Mouse (Mus musculus) heart, postnatal 0 days (tissue): ENCODE results near the gene Leprot. TPM values are rescaled to one million over a fixed set of nuclear protein-coding genes. Genes with fewer than 3 reads are reported as not detected.

Experiments
- ATAC-seq: fragments of 200-750 bp; cut with Nextera tagmentation; 2 replicates; pipeline ENCODE4 v1.8.0; 2017; ENCODE audit warnings: low read depth, moderate number of reproducible peaks, moderate library complexity; ENCODE audit not compliant: insufficient read depth
- DNase-seq: peaks from one replicate; pipeline ENCODE4 v3.0.0-alpha.2; 2016; ENCODE audit warnings: low spot score
- H3K27ac ChIP-seq: fragments of 300-500 bp; sonication (generic); 2 replicates; pipeline ENCODE4 v1.5.1; 2014; ENCODE audit warnings: low read depth, mild to moderate bottlenecking
- H3K27me3 ChIP-seq: fragments of 300-500 bp; sonication (generic); 2 replicates; pipeline ENCODE4 v1.6.1; 2014; ENCODE audit warnings: low read length, mixed read lengths; ENCODE audit not compliant: control insufficient read depth, insufficient read depth
- H3K36me3 ChIP-seq: fragments of 300-500 bp; sonication (generic); replicated peaks from 2 replicates; pipeline ENCODE4 v1.6.1; 2014; ENCODE audit warnings: low read length, mixed read lengths; ENCODE audit not compliant: control insufficient read depth, insufficient read depth
- H3K4me1 ChIP-seq: fragments of 300-500 bp; sonication (generic); 2 replicates; pipeline ENCODE4 v1.6.1; 2014; ENCODE audit warnings: antibody characterized with exemption; ENCODE audit not compliant: control insufficient read depth, insufficient read depth
- H3K4me2 ChIP-seq: fragments of 300-500 bp; sonication (generic); 2 replicates; pipeline ENCODE4 v1.6.1; 2014; ENCODE audit warnings: low read depth, mild to moderate bottlenecking, low read length, moderate library complexity
- H3K4me3 ChIP-seq: fragments of 300-500 bp; sonication (generic); 2 replicates; pipeline ENCODE4 v1.5.1; 2014; ENCODE audit warnings: low read depth, low read length
- H3K9ac ChIP-seq: fragments of 300-500 bp; sonication (generic); replicated peaks from 2 replicates; pipeline ENCODE4 v1.6.1; 2014; ENCODE audit warnings: low read depth, low read length, mixed read lengths
- H3K9me3 ChIP-seq: fragments of 300-500 bp; sonication (generic); replicated peaks from 2 replicates; pipeline ENCODE4 v1.6.1; 2016; ENCODE audit warnings: low read length; ENCODE audit not compliant: control insufficient read depth
- CTCF ChIP-seq: IDR thresholded peaks from 2 replicates; pipeline ENCODE4 v1.5.1; 2016; ENCODE audit warnings: antibody characterized with exemption, control low read depth, low read depth
- EP300 ChIP-seq: IDR thresholded peaks from 2 replicates; pipeline ENCODE4 v1.6.1; 2016; ENCODE audit warnings: antibody characterized with exemption, low read depth
- WGBS: fragments of 180-500 bp; shearing (Covaris S2); extraction: QIAGEN DNeasy Blood & Tissue Kit; methylation state at CpG from one replicate; pipeline ENCODE4 v1.1.7; 2014; 5-methylcytosine and 5-hydroxymethylcytosine counted together
- polyA plus RNA-seq: library from polyadenylated mRNA; unstranded; fragments of >200 nt; fragmentation: Nextera tagmentation; extraction: Ambion mirVana; gene quantifications from 2 replicates; pipeline ENCODE4 v1.2.1, GENCODE M21; 2015
- total RNA-seq: library from RNA; depleted of rRNA; stranded (reverse); fragments of >200 nt; gene quantifications from 2 replicates; pipeline ENCODE4 v1.2.3, GENCODE M21; 2014; ENCODE audit warnings: low replicate concordance

Leprot gene
- total and polyA plus RNA-seq, 2 experiments from 2014 or later, result 67.3 to 68.0 TPM

DNA sequence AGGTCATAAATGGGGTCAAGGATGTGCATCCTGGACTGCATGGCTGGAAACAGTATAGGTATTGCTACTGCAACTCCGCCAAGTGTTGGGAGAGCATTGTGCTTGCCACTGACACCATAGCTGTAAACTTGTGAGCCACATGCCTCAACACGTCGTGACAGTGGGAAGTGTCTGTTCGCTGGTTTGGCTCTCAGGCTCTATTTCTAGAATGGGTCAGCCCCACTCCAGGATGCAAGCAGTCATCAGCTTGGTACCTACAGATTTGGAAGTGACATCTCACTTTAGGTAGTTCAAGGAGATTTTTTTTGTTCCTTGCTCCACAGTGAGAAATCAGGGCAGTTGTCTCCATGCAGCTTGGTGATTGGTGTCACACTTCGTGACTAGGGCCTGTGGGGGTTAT lies 26.3 kb upstream of the Leprot start:
- TF ChIP-seq EP300, result no peak
- no peak for TF ChIP-seq CTCF
- DNase-seq (no peak), ATAC-seq (no peak)
- no peaks in the 10 kb centered on the region for H3K36me3 ChIP-seq
- H3K4me3 ChIP-seq, result no peak overlapping the region
- no peaks in the 10 kb centered on the region for H3K27me3 ChIP-seq
- no peaks in the 10 kb centered on the region for H3K9me3 ChIP-seq
- 78% methylated on average over 5 of the region's 5 CpGs for WGBS
- H3K9ac ChIP-seq, result no peak overlapping the region
- H3K4me2 ChIP-seq, result no peak overlapping the region
- H3K27ac ChIP-seq, result no peak overlapping the region
- H3K4me1 ChIP-seq, result no peaks in the 10 kb centered on the region

DNA sequence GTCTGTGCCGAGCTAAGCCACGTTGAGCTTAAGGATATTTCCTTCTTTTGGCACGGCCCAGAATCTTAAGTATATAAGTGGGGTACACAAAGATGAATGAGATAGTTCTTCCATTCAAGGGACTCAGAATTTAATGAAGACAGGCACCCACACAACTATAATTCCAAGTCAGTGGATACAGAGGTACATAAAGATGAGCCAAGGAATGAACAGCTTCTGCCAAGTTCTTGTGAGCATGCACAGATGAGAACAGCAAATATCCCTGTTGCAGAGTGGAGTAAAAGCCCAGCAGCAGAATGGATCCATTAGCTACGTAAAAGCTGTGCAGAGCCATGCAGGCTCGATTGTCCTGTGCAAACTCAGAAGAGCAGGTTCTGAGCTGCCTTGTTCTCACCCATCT lies 22.2 kb upstream of the Leprot start:
- ATAC-seq (no peak), DNase-seq (no peak)
- no peak overlapping the region for H3K4me2 ChIP-seq
- H3K4me1 ChIP-seq, result no peaks in the 10 kb centered on the region
- H3K9me3 ChIP-seq, result no peaks in the 10 kb centered on the region
- no peaks in the 10 kb centered on the region for H3K27me3 ChIP-seq
- TF ChIP-seq CTCF (no peak), EP300 (no peak)
- H3K9ac ChIP-seq, result no peak overlapping the region
- H3K4me3 ChIP-seq, result no peak overlapping the region
- no peak overlapping the region for H3K27ac ChIP-seq
- 78% methylated on average over 5 of the region's 5 CpGs for WGBS
- H3K36me3 ChIP-seq, result no peaks in the 10 kb centered on the region

DNA sequence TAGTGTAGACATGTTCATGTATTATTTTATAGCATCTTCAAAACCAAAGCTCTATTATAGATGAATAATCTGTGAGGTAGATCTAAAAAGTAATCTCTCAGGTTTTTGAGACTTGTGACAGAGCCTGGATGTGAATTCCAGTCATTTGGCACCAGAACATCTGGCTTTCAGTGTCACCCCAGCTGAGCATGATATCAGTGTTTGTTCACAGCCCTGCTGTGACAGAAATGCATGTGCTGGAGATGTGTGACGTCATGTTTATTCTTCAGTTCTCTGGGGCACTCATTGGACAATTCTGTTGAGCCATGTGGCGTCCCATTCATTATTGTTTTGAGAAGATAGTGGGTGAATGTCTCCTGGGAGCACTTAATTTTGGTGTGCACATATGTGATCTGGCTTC lies 11.9 kb upstream of the Leprot start:
- no peaks in the 10 kb centered on the region for H3K4me1 ChIP-seq
- 33% methylated on average over 2 of the region's 2 CpGs for WGBS
- H3K36me3 ChIP-seq, result no peaks in the 10 kb centered on the region
- ATAC-seq (no peak), DNase-seq (no peak)
- no peak for TF ChIP-seq CTCF
- no peak for TF ChIP-seq EP300
- no peak overlapping the region for H3K4me2 ChIP-seq
- no peaks in the 10 kb centered on the region for H3K9me3 ChIP-seq
- no peak overlapping the region for H3K4me3 ChIP-seq
- H3K9ac ChIP-seq, result no peak overlapping the region
- no peak overlapping the region for H3K27ac ChIP-seq
- no peaks in the 10 kb centered on the region for H3K27me3 ChIP-seq

DNA sequence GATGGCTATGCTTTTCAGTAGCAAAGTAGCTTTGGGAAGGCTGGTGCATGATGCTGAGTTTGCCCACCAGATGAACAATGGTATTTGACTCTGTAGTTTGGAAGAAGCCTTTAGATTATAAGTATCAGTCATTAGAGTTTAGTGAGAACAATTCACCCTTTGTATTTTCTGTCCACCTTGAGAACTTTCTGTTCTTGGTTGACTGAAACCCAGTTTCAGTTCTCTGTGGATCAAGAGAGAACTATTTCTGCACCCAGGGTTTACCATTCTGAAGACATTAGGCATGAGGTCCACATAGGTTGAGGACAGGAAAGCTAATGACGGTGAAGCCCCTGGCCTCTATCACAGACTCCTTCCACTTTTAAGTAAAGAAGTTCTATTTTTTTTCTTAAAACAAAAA lies 10.0 kb upstream of the Leprot start:
- Histone ChIP-seq H3K4me3 (no peak overlapping the region), H3K36me3 (no peaks in the 10 kb centered on the region), H3K27me3 (no peaks in the 10 kb centered on the region), H3K9ac (no peak overlapping the region), H3K9me3 (no peaks in the 10 kb centered on the region), H3K4me2 (no peak overlapping the region), H3K27ac (no peak overlapping the region), H3K4me1 (no peaks in the 10 kb centered on the region)
- no peak for DNase-seq
- TF ChIP-seq EP300, result no peak
- no peak for TF ChIP-seq CTCF
- 87% methylated on average over 1 of the region's 1 CpGs for WGBS
- no peak for ATAC-seq

DNA sequence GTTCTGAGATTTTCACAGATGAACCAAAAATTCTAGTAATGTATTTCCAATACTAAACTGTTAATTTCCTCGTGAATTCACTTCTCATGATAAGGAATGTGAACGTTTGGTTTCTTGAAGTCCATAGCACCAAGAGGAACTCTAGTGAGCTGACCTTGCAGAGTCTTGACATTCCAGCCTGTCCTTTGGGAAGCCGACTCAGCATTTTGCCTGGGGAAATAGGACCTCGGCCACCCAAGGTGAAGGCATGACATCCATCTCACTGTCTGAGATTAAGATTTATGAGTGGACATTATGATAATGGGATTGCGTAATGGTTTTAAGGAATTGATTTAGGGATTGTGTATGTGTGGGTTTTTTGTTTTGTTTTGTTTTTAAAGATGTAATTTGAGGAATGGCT lies 6.9 kb upstream of the Leprot start:
- 59% methylated on average over 5 of the region's 5 CpGs for WGBS
- H3K36me3 ChIP-seq, result no peaks in the 10 kb centered on the region
- no peak overlapping the region for H3K27ac ChIP-seq
- DNase-seq (no peak), ATAC-seq (no peak)
- H3K9ac ChIP-seq, result no peak overlapping the region
- TF ChIP-seq CTCF (no peak), EP300 (no peak)
- no peak overlapping the region for H3K4me2 ChIP-seq
- no peak overlapping the region for H3K4me3 ChIP-seq
- no peaks in the 10 kb centered on the region for H3K4me1 ChIP-seq
- H3K9me3 ChIP-seq, result no peaks in the 10 kb centered on the region
- H3K27me3 ChIP-seq, result no peaks in the 10 kb centered on the region

DNA sequence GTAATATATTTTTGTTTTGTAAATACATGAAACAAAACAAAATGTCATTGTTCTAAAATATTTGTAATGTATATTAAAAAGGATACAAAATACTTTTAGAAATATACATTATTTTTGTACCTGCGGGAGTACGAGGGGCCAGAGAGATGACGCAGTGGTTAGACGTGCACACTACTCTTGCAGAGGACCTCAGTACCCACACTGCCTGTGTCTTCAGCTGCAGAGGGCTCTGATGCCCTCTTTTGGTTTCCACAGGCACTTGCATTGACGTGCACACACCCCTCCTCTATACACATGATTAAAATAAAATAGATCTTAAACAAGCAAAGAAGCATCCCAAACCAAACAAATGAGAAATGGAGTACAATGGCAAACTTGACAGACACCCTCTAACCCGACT lies 4.8 kb upstream of the Leprot start:
- Histone ChIP-seq H3K36me3 (no peaks in the 10 kb centered on the region), H3K4me1 (no peaks in the 10 kb centered on the region), H3K4me2 (no peak overlapping the region), H3K27ac (no peak overlapping the region), H3K4me3 (no peak overlapping the region), H3K9me3 (no peaks in the 10 kb centered on the region), H3K27me3 (no peaks in the 10 kb centered on the region), H3K9ac (no peak overlapping the region)
- ATAC-seq (no peak), DNase-seq (no peak)
- TF ChIP-seq CTCF (no peak), EP300 (no peak)
- 74% methylated on average over 6 of the region's 6 CpGs for WGBS
